Mouse (Mus musculus) liver, embryonic 14.5 days (tissue): Measurements from ENCODE around the gene Slc16a1.

ENCODE experiments used
- CTCF ChIP-seq: IDR thresholded peaks from 2 replicates; pipeline ENCODE4 v1.5.1; 2016; ENCODE audit warnings: antibody characterized with exemption, low read depth, control low read depth
- EP300 ChIP-seq: IDR thresholded peaks from 2 replicates; pipeline ENCODE4 v1.6.1; 2016; ENCODE audit warnings: antibody characterized with exemption, low read depth

- TF ChIP-seq CTCF (no peak), EP300 (no peak)
These were observed 2.0 kb upstream of the Slc16a1 start for GRCm38 (mm10) chr3:104636491-104636890.
